Mouse (Mus musculus): ENCODE results near the gene Ephb1.

- no peak for TF ChIP-seq CTCF (conservative IDR thresholded peaks at IDR 0.05; ENCODE audit: low read length)
- no peak for TF ChIP-seq NANOG (IDR thresholded peaks at IDR 0.05; ENCODE audit: borderline replicate concordance, low read length)
- no peak for TF ChIP-seq POU5F1 (IDR thresholded peaks at IDR 0.05; ENCODE audit: borderline replicate concordance, low read length)
Observed at GRCm38 (mm10) chr9:102297986-102298385, 56.5 kb downstream of the Ephb1 start.

Data from E14TG2a.4 (cell line).